Mouse (Mus musculus) neural tube, embryonic 15.5 days (tissue): ENCODE data around the gene Ctnna3. TPM values are rescaled to one million over a fixed set of nuclear protein-coding genes. Genes with fewer than 3 reads are reported as not detected.
"Not testable (repeated sequence)": the region's sequence is repeated elsewhere in the genome, so short reads cannot be mapped to it uniquely, and the experiment has no call there.

Experiments
- ATAC-seq: fragments of 200-750 bp; cut with Nextera tagmentation; 2 replicates; pipeline ENCODE4 v1.8.0; 2017; ENCODE audit warnings: mild to moderate bottlenecking, moderate TSS enrichment, moderate library complexity; ENCODE audit not compliant: low FRiP score
- H3K27ac ChIP-seq: fragments of 300-500 bp; sonication (generic); replicated peaks from 2 replicates; pipeline ENCODE4 v1.5.1; 2015; ENCODE audit warnings: mild to moderate bottlenecking, inconsistent platforms
- H3K27me3 ChIP-seq: fragments of 300-500 bp; sonication (generic); replicated peaks from 2 replicates; pipeline ENCODE4 v1.6.1; 2015; ENCODE audit warnings: inconsistent platforms
- H3K36me3 ChIP-seq: fragments of 300-500 bp; sonication (generic); 2 replicates; pipeline ENCODE4 v1.6.1; 2015; ENCODE audit warnings: inconsistent platforms
- H3K4me1 ChIP-seq: fragments of 300-500 bp; sonication (generic); 2 replicates; pipeline ENCODE4 v1.6.1; 2015; ENCODE audit warnings: inconsistent platforms
- H3K4me2 ChIP-seq: fragments of 300-500 bp; sonication (generic); 2 replicates; pipeline ENCODE4 v1.6.1; 2015; ENCODE audit warnings: inconsistent platforms, mild to moderate bottlenecking, moderate library complexity
- H3K4me3 ChIP-seq: fragments of 300-500 bp; sonication (generic); replicated peaks from 2 replicates; pipeline ENCODE4 v1.5.1; 2015; ENCODE audit warnings: mild to moderate bottlenecking, inconsistent platforms
- H3K9ac ChIP-seq: fragments of 300-500 bp; sonication (generic); replicated peaks from 2 replicates; pipeline ENCODE4 v1.6.1; 2015; ENCODE audit warnings: mild to moderate bottlenecking, inconsistent platforms
- H3K9me3 ChIP-seq: fragments of 300-500 bp; sonication (generic); replicated peaks from 2 replicates; pipeline ENCODE4 v1.6.1; 2016; ENCODE audit warnings: inconsistent platforms
- WGBS: fragments of 180-500 bp; shearing (Covaris S2); methylation state at CpG from one replicate; pipeline ENCODE4 v1.1.7; 2015; ENCODE audit warnings: mixed read lengths; 5-methylcytosine and 5-hydroxymethylcytosine counted together
- polyA plus RNA-seq: library from polyadenylated mRNA; unstranded; fragments of >200 nt; fragmentation: Nextera tagmentation; extraction: Ambion mirVana; gene quantifications from 2 replicates; pipeline ENCODE4 v1.2.1, GENCODE M21; 2015

The Ctnna3 gene
- polyA plus RNA-seq, 1 experiment from 2014 or later = 9.5 TPM

GRCm38 (mm10) chr10:64305802-64306201 lies 875.9 kb downstream of the Ctnna3 start:
- H3K9me3 ChIP-seq = no peaks in the 10 kb centered on the region
- no peaks in the 10 kb centered on the region for H3K4me1 ChIP-seq
- no peak overlapping the region for H3K4me2 ChIP-seq
- H3K27me3 ChIP-seq = no peaks in the 10 kb centered on the region
- H3K4me3 ChIP-seq = no peak overlapping the region
- no peak overlapping the region for H3K9ac ChIP-seq
- H3K27ac ChIP-seq = no peak overlapping the region
- H3K36me3 ChIP-seq = no peaks in the 10 kb centered on the region
- ATAC-seq = no peak

DNA sequence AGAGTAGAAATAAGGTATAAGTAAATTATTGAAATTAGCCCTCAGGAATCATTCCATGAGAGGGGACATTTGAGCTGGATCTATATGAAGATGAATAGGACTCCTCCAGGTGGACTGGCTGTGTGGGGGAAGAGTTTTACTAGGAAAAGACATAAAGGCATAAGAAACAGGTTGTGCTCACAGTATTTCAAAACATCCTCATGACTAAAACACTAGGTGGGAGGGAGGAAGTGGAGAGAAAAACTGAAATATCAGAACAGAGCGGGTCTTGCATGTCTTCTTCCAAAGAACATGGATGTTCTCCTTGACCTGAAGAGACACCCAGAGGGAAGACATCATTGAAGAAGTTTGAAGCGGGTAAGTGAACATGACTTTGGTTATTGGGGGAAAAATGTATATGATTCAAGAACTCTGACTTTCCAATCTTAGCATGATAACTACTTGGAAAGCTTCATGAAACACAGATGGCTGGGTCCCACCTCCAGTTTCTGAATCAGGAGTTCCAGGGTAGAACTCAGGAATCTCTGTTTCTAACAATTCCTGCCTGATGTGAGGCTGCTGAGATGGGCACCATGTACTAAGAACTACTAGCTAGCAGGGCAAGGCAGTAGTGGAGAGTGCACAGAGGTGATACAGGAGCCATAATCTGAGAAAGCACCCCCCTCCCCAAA lies 881.9 kb downstream of the Ctnna3 start:
- Histone ChIP-seq H3K4me3 (no peak overlapping the region), H3K36me3 (no peaks in the 10 kb centered on the region), H3K9me3 (no peaks in the 10 kb centered on the region), H3K4me1 (no peaks in the 10 kb centered on the region; the same call in 1 of the 2 replicates), H3K27ac (no peak overlapping the region), H3K27me3 (no peaks in the 10 kb centered on the region), H3K9ac (no peak overlapping the region), H3K4me2 (no peak overlapping the region)
- whole genome bisulfite sequencing = 91% methylated on average over 2 of the region's 2 CpGs
- no peak for ATAC-seq

DNA sequence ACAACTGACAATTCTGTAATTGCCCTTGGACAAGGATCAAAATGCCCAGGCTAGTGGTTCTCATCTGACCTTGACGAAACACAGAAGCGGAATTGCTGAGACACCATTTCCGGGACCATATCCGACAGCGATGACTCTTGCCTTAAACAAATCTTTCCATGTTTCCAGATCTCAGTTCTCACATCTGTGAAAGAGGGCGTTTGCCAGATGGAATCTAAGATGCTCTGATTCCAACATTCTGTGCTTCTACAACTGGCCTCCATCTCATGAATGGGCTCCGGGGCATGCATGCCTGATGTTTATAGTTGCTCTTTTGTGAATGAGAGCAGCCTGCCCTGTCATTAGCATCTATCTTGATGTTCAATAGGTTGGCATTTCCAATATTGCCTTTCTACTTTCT lies 890.4 kb downstream of the Ctnna3 start:
- WGBS = 91% methylated on average over 7 of the region's 7 CpGs
- Histone ChIP-seq H3K27ac (no peak overlapping the region), H3K4me2 (no peak overlapping the region), H3K36me3 (no peaks in the 10 kb centered on the region), H3K27me3 (no peaks in the 10 kb centered on the region), H3K9ac (no peak overlapping the region), H3K4me1 (no peaks in the 10 kb centered on the region), H3K9me3 (no peaks in the 10 kb centered on the region), H3K4me3 (no peak overlapping the region)
- ATAC-seq = no peak

GRCm38 (mm10) chr10:64342702-64343379 lies 912.9 kb downstream of the Ctnna3 start:
- Histone ChIP-seq H3K9ac (no peak overlapping the region), H3K4me2 (no peak overlapping the region), H3K36me3 (no peaks in the 10 kb centered on the region), H3K27ac (no peak overlapping the region), H3K9me3 (no peaks in the 10 kb centered on the region), H3K4me1 (no peaks in the 10 kb centered on the region), H3K4me3 (no peak overlapping the region), H3K27me3 (no peaks in the 10 kb centered on the region)
- 67% methylated on average over 4 of the region's 4 CpGs for WGBS
- no peak for ATAC-seq

GRCm38 (mm10) chr10:64373288-64373687 lies 943.4 kb downstream of the Ctnna3 start:
- 90% methylated on average over 3 of the region's 3 CpGs for WGBS
- ATAC-seq = no peak
- Histone ChIP-seq H3K36me3 (no peaks in the 10 kb centered on the region), H3K9ac (no peak overlapping the region), H3K27me3 (no peaks in the 10 kb centered on the region), H3K4me3 (no peak overlapping the region), H3K4me2 (no peak overlapping the region), H3K27ac (no peak overlapping the region), H3K4me1 (no peaks in the 10 kb centered on the region), H3K9me3 (no peaks in the 10 kb centered on the region)

- 90% methylated on average over 4 of the region's 4 CpGs for WGBS
- Histone ChIP-seq H3K36me3 (no peaks in the 10 kb centered on the region), H3K27ac (no peak overlapping the region), H3K9me3 (no peaks in the 10 kb centered on the region), H3K27me3 (no peaks in the 10 kb centered on the region), H3K4me2 (no peak overlapping the region), H3K4me1 (no peaks in the 10 kb centered on the region), H3K9ac (no peak overlapping the region), H3K4me3 (no peak overlapping the region)
- ATAC-seq = no peak
These were observed 947.9 kb downstream of the Ctnna3 start for GRCm38 (mm10) chr10:64377751-64378150.

- no peaks in the 10 kb centered on the region for H3K9me3 ChIP-seq
- no peak overlapping the region for H3K9ac ChIP-seq
- H3K4me2 ChIP-seq = no peak overlapping the region
- no peak overlapping the region for H3K4me3 ChIP-seq
- 48% methylated on average over 2 of the region's 2 CpGs for WGBS
- H3K36me3 ChIP-seq = no peaks in the 10 kb centered on the region
- no peak for ATAC-seq
- no peaks in the 10 kb centered on the region for H3K27me3 ChIP-seq
- no peak overlapping the region for H3K27ac ChIP-seq
- H3K4me1 ChIP-seq = no peaks in the 10 kb centered on the region
These were observed 966.7 kb downstream of the Ctnna3 start for GRCm38 (mm10) chr10:64396579-64396978.

GRCm38 (mm10) chr10:64418396-64418795 lies 988.5 kb downstream of the Ctnna3 start:
- not testable (repeated sequence) for H3K9me3 ChIP-seq, H3K27ac ChIP-seq, H3K4me2 ChIP-seq, H3K36me3 ChIP-seq, H3K4me3 ChIP-seq, H3K9ac ChIP-seq, H3K27me3 ChIP-seq, ATAC-seq, H3K4me1 ChIP-seq
- 25% methylated on average over 1 of the region's 1 CpGs for WGBS

- no peaks in the 10 kb centered on the region for H3K27me3 ChIP-seq
- H3K9me3 ChIP-seq = no peaks in the 10 kb centered on the region
- ATAC-seq = no peak
- H3K4me3 ChIP-seq = no peak overlapping the region
- no peak overlapping the region for H3K27ac ChIP-seq
- no peaks in the 10 kb centered on the region for H3K36me3 ChIP-seq
- H3K4me2 ChIP-seq = no peak overlapping the region
- H3K4me1 ChIP-seq = no peaks in the 10 kb centered on the region
- no peak overlapping the region for H3K9ac ChIP-seq
These were observed 1008.8 kb downstream of the Ctnna3 start for GRCm38 (mm10) chr10:64438736-64439135.

DNA sequence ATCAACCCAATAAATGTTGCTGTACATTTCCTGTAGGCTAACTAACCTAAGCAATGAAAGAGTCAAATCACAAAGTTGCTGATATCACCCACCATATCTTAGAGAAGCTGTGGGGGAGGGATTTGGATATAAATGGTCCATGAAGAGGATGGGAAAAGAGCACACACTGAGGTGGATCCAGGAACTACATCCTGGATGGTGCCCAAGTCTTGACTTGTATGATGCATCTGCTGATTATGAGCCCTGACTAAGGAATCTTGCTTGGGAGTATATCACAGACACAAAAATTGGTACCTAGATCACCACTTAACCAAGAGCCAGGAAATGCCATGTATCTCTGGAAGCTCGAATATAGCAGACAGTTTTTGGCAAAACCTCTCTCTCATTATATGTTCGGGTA lies 1018.7 kb downstream of the Ctnna3 start:
- H3K36me3 ChIP-seq = no peaks in the 10 kb centered on the region

DNA sequence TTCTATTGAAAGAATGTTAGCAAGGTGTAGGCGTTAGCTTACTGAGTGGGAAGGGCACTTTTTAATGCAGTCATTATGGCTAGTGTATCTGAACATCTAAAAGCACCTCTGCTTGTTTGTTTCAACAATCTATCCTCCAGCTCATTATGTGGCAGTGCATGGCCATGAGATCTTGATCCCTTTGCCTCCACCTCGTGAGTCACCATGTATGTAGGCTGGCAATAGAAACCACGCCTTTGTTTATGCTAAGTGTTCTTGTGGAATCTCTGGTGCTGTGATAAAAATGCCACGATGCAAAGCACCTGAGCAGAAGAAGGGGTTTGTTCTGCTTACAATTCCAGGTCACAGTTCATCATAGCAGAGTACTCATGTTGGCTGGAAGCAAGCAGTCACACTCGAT lies 1053.4 kb downstream of the Ctnna3 start:
- H3K36me3 ChIP-seq = no peaks in the 10 kb centered on the region
- H3K27ac ChIP-seq = no peak overlapping the region
- H3K4me3 ChIP-seq = no peak overlapping the region
- no peaks in the 10 kb centered on the region for H3K9me3 ChIP-seq
- H3K27me3 ChIP-seq = no peaks in the 10 kb centered on the region
- ATAC-seq = no peak
- H3K4me1 ChIP-seq = no peaks in the 10 kb centered on the region
- H3K4me2 ChIP-seq = no peak overlapping the region
- 73% methylated on average over 5 of the region's 5 CpGs for WGBS
- no peak overlapping the region for H3K9ac ChIP-seq

More for the DNA sequence above, 1018.7 kb downstream of the Ctnna3 start:
- no peaks in the 10 kb centered on the region for H3K4me1 ChIP-seq
- H3K27me3 ChIP-seq = no peaks in the 10 kb centered on the region
- H3K27ac ChIP-seq = no peak overlapping the region
- H3K9me3 ChIP-seq = no peaks in the 10 kb centered on the region
- no peak for ATAC-seq
- no peak overlapping the region for H3K4me3 ChIP-seq
- WGBS = 84% methylated on average over 2 of the region's 2 CpGs
- H3K4me2 ChIP-seq = no peak overlapping the region
- H3K9ac ChIP-seq = no peak overlapping the region

DNA sequence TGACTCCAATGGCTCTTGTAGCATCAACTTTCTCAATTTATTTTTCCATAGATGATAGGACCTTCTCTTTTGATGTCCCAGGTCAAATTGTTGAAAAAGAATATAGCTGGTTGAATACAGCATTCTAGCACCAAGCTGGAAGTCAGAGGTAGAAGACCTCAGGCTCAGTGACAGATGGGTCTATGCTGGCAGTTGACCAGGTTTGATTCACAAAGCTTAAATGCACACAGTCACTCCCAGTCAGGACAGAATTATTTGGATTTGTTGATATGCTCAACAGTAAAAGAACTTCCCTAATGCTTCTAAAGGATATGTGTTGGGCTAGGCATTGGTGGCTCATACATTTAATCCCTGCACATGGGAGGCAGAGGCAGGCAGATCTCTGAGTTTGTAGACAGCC lies 1059.6 kb downstream of the Ctnna3 start:
- no peak overlapping the region for H3K4me3 ChIP-seq
- no peaks in the 10 kb centered on the region for H3K27me3 ChIP-seq
- no peak overlapping the region for H3K4me2 ChIP-seq
- no peak for ATAC-seq
- H3K4me1 ChIP-seq = no peaks in the 10 kb centered on the region
- H3K9ac ChIP-seq = no peak overlapping the region
- no peaks in the 10 kb centered on the region for H3K36me3 ChIP-seq
- no peak overlapping the region for H3K27ac ChIP-seq
- no peaks in the 10 kb centered on the region for H3K9me3 ChIP-seq
